Mouse (Mus musculus) telencephalon, adult 2 months (tissue): ENCODE results near the gene Foxp1.

Experiments used
- DNase-seq: peaks from one replicate; pipeline ENCODE4 v3.0.0-alpha.2; 2011; ENCODE audit warnings: low read depth, low spot score

The Foxp1 gene

GRCm38 (mm10) chr6:98996822-98997221 lies 525.7 kb downstream of the Foxp1 start:
- no peak for DNase-seq

- DNase-seq = no peak
These were observed 526.2 kb downstream of the Foxp1 start for GRCm38 (mm10) chr6:98996346-98996745.

- no peak for DNase-seq
These were observed 526.8 kb downstream of the Foxp1 start for GRCm38 (mm10) chr6:98995681-98996080.

- DNase-seq = no peak
These were observed 527.6 kb downstream of the Foxp1 start for GRCm38 (mm10) chr6:98994902-98995301.

- no peak for DNase-seq
These were observed 528.3 kb downstream of the Foxp1 start for GRCm38 (mm10) chr6:98994104-98994787.

- DNase-seq = no peak
These were observed 529.3 kb downstream of the Foxp1 start for GRCm38 (mm10) chr6:98993231-98993630.

- no peak for DNase-seq
These were observed 529.8 kb downstream of the Foxp1 start for GRCm38 (mm10) chr6:98992772-98993147.

- DNase-seq = no peak
These were observed 530.4 kb downstream of the Foxp1 start for GRCm38 (mm10) chr6:98991900-98992771.

- no peak for DNase-seq
These were observed 534.9 kb downstream of the Foxp1 start for GRCm38 (mm10) chr6:98987533-98988169.

- DNase-seq = no peak
These were observed 537.1 kb downstream of the Foxp1 start for GRCm38 (mm10) chr6:98985452-98985851.

- no peak for DNase-seq
These were observed 537.9 kb downstream of the Foxp1 start for GRCm38 (mm10) chr6:98984626-98985025.

GRCm38 (mm10) chr6:98984026-98984425 lies 538.5 kb downstream of the Foxp1 start:
- no peak for DNase-seq

GRCm38 (mm10) chr6:98983311-98983838 lies 539.1 kb downstream of the Foxp1 start:
- DNase-seq = no peak

GRCm38 (mm10) chr6:98981265-98981664 lies 541.3 kb downstream of the Foxp1 start:
- no peak for DNase-seq

GRCm38 (mm10) chr6:98980432-98980831 lies 542.1 kb downstream of the Foxp1 start:
- DNase-seq = no peak

- DNase-seq = no peak
These were observed 542.5 kb downstream of the Foxp1 start for GRCm38 (mm10) chr6:98980001-98980400.

- no peak for DNase-seq
These were observed 544.7 kb downstream of the Foxp1 start for GRCm38 (mm10) chr6:98977806-98978205.

- DNase-seq = no peak
These were observed 546.6 kb downstream of the Foxp1 start for GRCm38 (mm10) chr6:98975918-98976317.

GRCm38 (mm10) chr6:98973433-98973832 lies 549.1 kb downstream of the Foxp1 start:
- DNase-seq = no peak

- no peak for DNase-seq
These were observed 550.1 kb downstream of the Foxp1 start for GRCm38 (mm10) chr6:98972404-98972803.

- DNase-seq = no peak
These were observed 563.2 kb downstream of the Foxp1 start for GRCm38 (mm10) chr6:98959333-98959732.

- no peak for DNase-seq
These were observed 565.9 kb downstream of the Foxp1 start for GRCm38 (mm10) chr6:98956522-98957169.
